Comparison of ENCODE assay signal across 10 mouse cellular contexts in genomic region chr11:51823963-51824753, GRCm38 (mm10). TPM values are rescaled to one million over a fixed set of nuclear protein-coding genes. Genes with fewer than 3 reads are reported as not detected.
DNase-seq lines count a peak whose midpoint lies in the region; ATAC-seq and TF ChIP-seq lines count a peak whose summit lies in the region.
"Had no signal": no experiment of that assay in that cellular context is flagged by ENCODE, and none has a peak within 500 bp of the region (broad histone marks: within the 10 kb centered on the region; RNA-seq: fewer than 3 reads in every experiment).

No protein-coding gene starts in this region.

- no peak for TF ChIP-seq CTCF in cerebellum, adult 2 months (IDR thresholded peaks at IDR 0.05; ENCODE audit: borderline replicate concordance, insufficient read depth, low read depth, low read length)

- H3K4me3 ChIP-seq in cerebellum, adult 2 months (replicated peaks; ENCODE audit: insufficient read depth, low read depth, low read length) = no peak overlapping the region
- H3K4me3 ChIP-seq in hindbrain, embryonic 16.5 days (ENCODE audit: low read length) = no peak overlapping the region
- H3K4me3 ChIP-seq: limb, embryonic 12.5 days; myocyte had no signal

- H3K4me1 ChIP-seq in cerebellum, adult 2 months (ENCODE audit: control insufficient read depth, insufficient read depth, low read length) = peaks cover 39% of the 10 kb centered on the region
- H3K4me1 ChIP-seq in hindbrain, embryonic 16.5 days (ENCODE audit: control insufficient read depth, insufficient read depth, low read depth, low read length) = peaks cover 10% of the 10 kb centered on the region
- H3K4me1 ChIP-seq: limb, embryonic 12.5 days had no signal

- 39% methylated on average over 3 of the region's 3 CpGs for WGBS in cerebellum, adult 2 months
- 89% methylated on average over 3 of the region's 3 CpGs for WGBS in hindbrain, embryonic 16.5 days

- no peak for TF ChIP-seq POLR2A in cerebellum, adult 2 months (IDR thresholded peaks at IDR 0.05; ENCODE audit: borderline replicate concordance, insufficient read depth, low read length)

- no peak overlapping the region for H3K9ac ChIP-seq in hindbrain, embryonic 16.5 days (ENCODE audit: low read depth, low read length)
- H3K9ac ChIP-seq: limb, embryonic 12.5 days had no signal

- peaks cover 6% of the 10 kb centered on the region; the same call in 1 of the 2 replicates for H3K36me3 ChIP-seq in hindbrain, embryonic 16.5 days (ENCODE audit: control insufficient read depth, insufficient read depth, low read length)

- no peak overlapping the region for H3K4me2 ChIP-seq in hindbrain, embryonic 16.5 days (ENCODE audit: low read length)
- H3K4me2 ChIP-seq: limb, embryonic 12.5 days had no signal

- no peaks in the 10 kb centered on the region for H3K27me3 ChIP-seq in cerebellum, adult 2 months (ENCODE audit: control insufficient read depth, insufficient read depth, low read length)
- H3K27me3 ChIP-seq in hindbrain, embryonic 16.5 days (replicated peaks; ENCODE audit: control insufficient read depth, insufficient read depth, low read length) = no peaks in the 10 kb centered on the region
- H3K27me3 ChIP-seq: limb, embryonic 12.5 days had no signal

- DNase-seq in gastrocnemius, postnatal 10 days = peak; percentile 43
- no peak for DNase-seq in gastrocnemius, adult 8-10 months (ENCODE audit: low spot score in 2 of 2)
- peak; percentile 73 for DNase-seq in 3134 (ENCODE audit: extremely low read depth, insufficient read length, low spot score)
- peak; percentile 76 to 82 for DNase-seq in cerebellum, adult 2 months
- DNase-seq in heart, postnatal 4 days = peak; percentile 83
- DNase-seq in thymus, postnatal 36 days = no peak
- no peak for DNase-seq in natural killer cell, adult 2 months (ENCODE audit: low spot score in 2 of 2)

- no peak overlapping the region; the same call in 1 of the 2 replicates for H3K27ac ChIP-seq in cerebellum, adult 2 months (ENCODE audit: insufficient read depth, low read length)
- H3K27ac ChIP-seq in hindbrain, embryonic 16.5 days (ENCODE audit: low read depth, low read length) = no peak overlapping the region
- H3K27ac ChIP-seq: limb, embryonic 12.5 days had no signal

- H3K9me3 ChIP-seq in hindbrain, embryonic 16.5 days (ENCODE audit: control insufficient read depth, low read length) = no peaks in the 10 kb centered on the region
- H3K9me3 ChIP-seq: limb, embryonic 12.5 days had no signal

- no peak for ATAC-seq in hindbrain, embryonic 16.5 days

RNA-seq across cellular contexts. Expression of gene Jade2, which starts 33.3 kb away (rescaled TPM):
- 1 to 10 TPM; 2.3 to 2.6 TPM for total RNA-seq in gastrocnemius, postnatal 10 days (2021)
- 10 to 100 TPM in 1 of 4 experiments, 1 to 10 TPM in 3; 4.4 to 10.0 (median 9.1) TPM for total RNA-seq in gastrocnemius, adult 8-10 months (2022)
- polyA plus RNA-seq in cerebellum, adult 2 months (2012; rRNA removed) = 21.8 and 21.9 TPM in 2 replicates
- 1 to 10 TPM; 2.7 to 3.0 TPM for total RNA-seq in heart, postnatal 4 days (2021)
- 1.1 TPM in 2 replicates for polyA plus RNA-seq in hindbrain, embryonic 16.5 days (2015; fragmentation: Nextera tagmentation; extraction: Ambion mirVana)

Comparison
In these comparisons a context has a peak if more than half of its experiments do, and no peak if none do; other contexts are left out.
1. DNase-seq: peak in gastrocnemius, postnatal 10 days (single experiment), 3134 (single experiment), cerebellum, adult 2 months (2 of 2) and heart, postnatal 4 days (single experiment); none in gastrocnemius, adult 8-10 months (0 of 2), thymus, postnatal 36 days (0 of 2) and natural killer cell, adult 2 months (0 of 2).